Mouse (Mus musculus) ovary, postnatal 36 days (tissue): ENCODE results near the gene Olfr1216.
"Not testable (repeated sequence)": the region's sequence is repeated elsewhere in the genome, so short reads cannot be mapped to it uniquely, and the experiment has no call there.

Experiments used
- DNase-seq: peaks from one replicate; pipeline ENCODE4 v3.0.0; 2022; ENCODE audit warnings: low spot score, mixed read lengths

The Olfr1216 gene

GRCm38 (mm10) chr2:89018240-89018639 is at the start of gene Olfr1216:
Gene Olfr1216 (minus strand): TSS chr2:89018340.
- DNase-seq = no peak

GRCm38 (mm10) chr2:89061087-89061486 is 42.9 kb upstream of the Olfr1216 start, which contains the start of gene Olfr1218:
Gene Olfr1218 (minus strand): TSS chr2:89061187.
- DNase-seq = no peak

DNA sequence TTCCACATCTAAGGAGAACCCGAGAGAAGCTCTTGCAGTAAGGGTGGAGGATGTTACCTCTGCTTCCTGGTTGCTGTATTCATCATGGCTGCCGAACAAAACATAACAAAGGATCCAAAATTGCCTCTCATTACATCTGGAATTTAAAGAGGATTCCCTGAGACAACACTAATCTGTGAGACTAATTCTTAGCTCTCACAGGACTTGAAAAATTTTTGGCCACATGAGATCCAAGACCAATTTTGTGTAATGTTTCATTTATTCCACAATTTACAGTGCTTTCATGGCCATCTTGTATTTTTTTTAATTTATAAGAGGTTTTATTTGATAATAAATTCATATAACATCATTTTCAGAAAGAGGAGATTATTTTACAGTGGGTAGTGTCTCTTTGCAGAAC is 13.8 kb upstream of the Olfr1216 start, which contains the start of gene Olfr1217:
Gene Olfr1217, minus strand, starts transcription at position 101 of the 400 bp plus-strand sequence.
- no peak for DNase-seq

GRCm38 (mm10) chr2:89021436-89021835 is 3.3 kb upstream of the Olfr1216 start:
- DNase-seq = not testable (repeated sequence)

DNA sequence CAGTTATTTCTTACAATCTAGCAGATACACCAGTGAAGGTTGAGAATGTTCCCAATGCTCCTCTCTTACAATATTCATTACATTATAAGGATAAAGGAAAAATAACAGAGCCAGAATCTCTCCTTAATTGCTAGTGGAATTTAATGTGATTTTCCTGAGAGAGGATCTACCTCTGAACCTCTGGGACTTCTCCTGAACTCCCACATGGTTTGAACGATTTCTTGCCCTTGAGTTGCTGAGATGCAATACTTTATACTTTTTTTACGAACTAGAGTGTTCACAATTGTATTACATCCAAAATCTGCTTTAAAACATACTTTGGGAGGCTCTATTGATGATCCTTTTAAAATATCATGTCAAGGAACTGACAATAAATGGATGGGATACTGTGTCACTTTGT is 11.3 kb downstream of the Olfr1216 start, which contains the start of gene Olfr1215:
Gene Olfr1215, minus strand, starts transcription at position 101 of the 400 bp plus-strand sequence.
- DNase-seq = no peak

- no peak for DNase-seq
Observed at GRCm38 (mm10) chr2:88992553-88992952, 25.6 kb downstream of the Olfr1216 start, which contains the start of gene Olfr1214. Gene Olfr1214 (minus strand): TSS chr2:88992653.

- DNase-seq = no peak
Observed at GRCm38 (mm10) chr2:88980181-88980580, 38.0 kb downstream of the Olfr1216 start, which contains the start of gene Gm13762. Gene Gm13762 (minus strand): TSS chr2:88980281.
